Mouse (Mus musculus): ENCODE measurements around the gene Rpe.

DNA sequence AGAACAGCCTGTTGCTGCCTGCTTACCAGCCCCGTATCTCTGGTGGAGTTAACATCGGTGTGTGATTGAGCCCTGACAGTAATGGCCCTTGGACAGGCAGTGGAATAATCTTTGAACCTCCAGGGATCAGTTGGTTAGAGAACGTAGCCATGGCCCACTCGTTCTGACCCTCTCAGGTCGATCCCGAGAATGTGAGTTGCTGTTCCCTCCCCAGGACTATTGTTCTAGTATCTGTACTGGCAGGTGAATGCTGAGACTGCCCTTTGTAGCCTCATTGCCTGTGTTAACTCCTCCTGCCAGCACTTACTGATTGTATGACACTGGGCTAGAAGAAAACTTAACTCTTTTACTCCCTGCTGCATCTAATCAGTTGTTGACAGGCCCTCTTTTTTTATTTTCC, 3.9 kb downstream of the Rpe start:
- TF ChIP-seq CTCF (IDR thresholded peaks at IDR 0.05; ENCODE audit: control insufficient read depth, insufficient read depth, insufficient replicate concordance, low read depth, low read length) (no peak), POLR2A (IDR thresholded peaks at IDR 0.05; ENCODE audit: control insufficient read depth, low read depth, low read length) (no peak)

Data from testis, adult 2 months (tissue).